Comparison of ENCODE assay signal across 26 mouse cellular contexts in genomic region chr12:28597699-28598098, GRCm38 (mm10). TPM values are rescaled to one million over a fixed set of nuclear protein-coding genes. Genes with fewer than 3 reads are reported as not detected.
DNase-seq lines count a peak whose midpoint lies in the region; ATAC-seq and TF ChIP-seq lines count a peak whose summit lies in the region.
"Had no signal": no experiment of that assay in that cellular context is flagged by ENCODE, and none has a peak within 500 bp of the region (broad histone marks: within the 10 kb centered on the region; RNA-seq: fewer than 3 reads in every experiment).

No protein-coding gene starts in this region.

- peak; percentile 29 for DNase-seq in adrenal gland, postnatal 14 days
- no peak for DNase-seq in adrenal gland, postnatal 4 days (ENCODE audit: low spot score in 2 of 2)
- DNase-seq in lung, postnatal 10 days: peak; percentile 21
- no peak for DNase-seq in lung, postnatal 4 days
- DNase-seq in G1E (ENCODE audit: low spot score) (no peak), MEL (ENCODE audit: low read depth, low spot score) (peak; percentile 85)
- DNase-seq in kidney, adult 11 months: no peak
- DNase-seq: adrenal gland, postnatal 25 days; cerebellum, adult 11-12 months; cerebellum, adult 2 months; cerebellum, adult 9-10 months; cerebellum, postnatal 10 days; cerebellum, postnatal 25 days; forebrain, postnatal 0 days had no signal

- H3K4me3 ChIP-seq in G1E (ENCODE audit: low read depth, low read length) (no peak overlapping the region), MEL (ENCODE audit: control insufficient read depth in 1 of 2, insufficient read depth in 1 of 2, low read depth in 2 of 2, low read length in 2 of 2) (peak overlapping the region; percentile 41 to 53)
- H3K4me3 ChIP-seq in hindbrain, embryonic 13.5 days: no peak overlapping the region
- H3K4me3 ChIP-seq: embryonic facial prominence, embryonic 10.5 days; embryonic facial prominence, embryonic 12.5 days; forebrain, embryonic 13.5 days; forebrain, embryonic 15.5 days had no signal

- H3K79me2 ChIP-seq in MEL (ENCODE audit: control insufficient read depth, insufficient read depth, low read length, poor library complexity): no peaks in the 10 kb centered on the region

- TF ChIP-seq CTCF in G1E (IDR thresholded peaks at IDR 0.05; ENCODE audit: low read depth, low read length) (no peak), MEL (IDR thresholded peaks at IDR 0.05 in 2 of 3, conservative IDR thresholded peaks at IDR 0.05 in 1 of 3; ENCODE audit: control insufficient read depth in 1 of 3, insufficient read depth in 1 of 3, low read depth in 2 of 3, low read length in 3 of 3, poor library complexity in 1 of 3, severe bottlenecking in 1 of 3) (no peak)

- TF ChIP-seq POLR2A in MEL (IDR thresholded peaks at IDR 0.05; ENCODE audit: control insufficient read depth in 1 of 2, insufficient read depth in 1 of 2, low read depth in 1 of 2, low read length in 2 of 2, poor library complexity in 1 of 2): peak in 1 of 2 experiments; percentile 32; a peak in 1 of 4 replicates

- no peaks in the 10 kb centered on the region; the same call in 1 of the 2 replicates for H3K4me1 ChIP-seq in G1E (ENCODE audit: insufficient read depth, low read depth, low read length)
- H3K4me1 ChIP-seq in MEL (ENCODE audit: control insufficient read depth in 1 of 2, insufficient read depth in 2 of 2, low read length in 2 of 2): peaks cover 18 to 36% of the 10 kb centered on the region in 2 experiments
- peaks cover 23% of the 10 kb centered on the region for H3K4me1 ChIP-seq in hindbrain, embryonic 13.5 days (replicated peaks)

- peak overlapping the region; percentile 93 for H3K27ac ChIP-seq in MEL (ENCODE audit: control insufficient read depth, low read depth, low read length)
- H3K27ac ChIP-seq in hindbrain, embryonic 13.5 days: no peak overlapping the region
- H3K27ac ChIP-seq: embryonic facial prominence, embryonic 10.5 days; embryonic facial prominence, embryonic 12.5 days; forebrain, embryonic 13.5 days; forebrain, embryonic 15.5 days had no signal

- no peak for TF ChIP-seq RAD21 in MEL (IDR thresholded peaks at IDR 0.05; ENCODE audit: low read depth, low read length)

- H3K9ac ChIP-seq in MEL (ENCODE audit: control insufficient read depth, low read depth, low read length, poor library complexity, severe bottlenecking): peak overlapping the region; percentile 61
- no peak overlapping the region for H3K9ac ChIP-seq in hindbrain, embryonic 13.5 days
- H3K9ac ChIP-seq: embryonic facial prominence, embryonic 12.5 days; forebrain, embryonic 13.5 days; forebrain, embryonic 15.5 days; forebrain, postnatal 0 days had no signal

- H3K27me3 ChIP-seq in G1E (ENCODE audit: insufficient read depth, low read length): peaks cover 3% of the 10 kb centered on the region; the same call in 1 of the 2 replicates
- no peaks in the 10 kb centered on the region for H3K27me3 ChIP-seq in MEL (ENCODE audit: control insufficient read depth in 1 of 2, insufficient read depth in 2 of 2, low read length in 2 of 2)
- H3K27me3 ChIP-seq in hindbrain, embryonic 13.5 days: no peaks in the 10 kb centered on the region
- H3K27me3 ChIP-seq: embryonic facial prominence, embryonic 12.5 days; forebrain, embryonic 13.5 days; forebrain, embryonic 15.5 days had no signal

- H3K36me3 ChIP-seq in G1E (replicated peaks): no peaks in the 10 kb centered on the region
- H3K36me3 ChIP-seq in MEL (ENCODE audit: control insufficient read depth in 1 of 2, insufficient read depth in 2 of 2, low read length in 2 of 2): peaks cover 0 to 15% of the 10 kb centered on the region in 2 experiments; a peak in 2 of 4 replicates
- H3K36me3 ChIP-seq in hindbrain, embryonic 13.5 days: no peaks in the 10 kb centered on the region
- H3K36me3 ChIP-seq: embryonic facial prominence, embryonic 10.5 days; embryonic facial prominence, embryonic 12.5 days; forebrain, embryonic 15.5 days had no signal

- no peaks in the 10 kb centered on the region for H3K9me3 ChIP-seq in G1E (replicated peaks)
- no peaks in the 10 kb centered on the region for H3K9me3 ChIP-seq in MEL (replicated peaks; ENCODE audit: insufficient read depth, low read length)
- no peaks in the 10 kb centered on the region for H3K9me3 ChIP-seq in hindbrain, embryonic 13.5 days
- H3K9me3 ChIP-seq: embryonic facial prominence, embryonic 10.5 days; embryonic facial prominence, embryonic 12.5 days; forebrain, embryonic 13.5 days; forebrain, embryonic 15.5 days had no signal

- peak; percentile 18; the same call in 1 of the 2 replicates for ATAC-seq in G1E (ENCODE audit: extremely low read depth, insufficient number of reproducible peaks, low FRiP score, poor library complexity, severe bottlenecking)
- no peak for ATAC-seq in hindbrain, embryonic 13.5 days (ENCODE audit: low FRiP score)
- ATAC-seq: activated CD4-positive, CD25-positive, alpha-beta regulatory T cell, adult 4 months; forebrain, embryonic 13.5 days; forebrain, embryonic 15.5 days; forebrain, postnatal 0 days; Patski had no signal

- peak; percentile 94 to 97 for TF ChIP-seq EP300 in MEL (IDR thresholded peaks at IDR 0.05; ENCODE audit: low read depth in 1 of 2, low read length in 2 of 2)

- 81% methylated on average over 9 of the region's 9 CpGs for WGBS in hindbrain, embryonic 13.5 days

- H3K4me2 ChIP-seq in hindbrain, embryonic 13.5 days: no peak overlapping the region
- H3K4me2 ChIP-seq: embryonic facial prominence, embryonic 12.5 days; forebrain, embryonic 13.5 days; forebrain, embryonic 15.5 days had no signal

TF ChIP-seq in MEL, 35 proteins besides CTCF, POLR2A, EP300 and RAD21 (continues in another document):
- peak; percentile 17 for TF ChIP-seq SMC3 (IDR thresholded peaks at IDR 0.05; ENCODE audit: low read depth, low read length)
- TF ChIP-seq RCOR1 (IDR thresholded peaks at IDR 0.05; ENCODE audit: low read depth, low read length): peak; percentile 77
- TF ChIP-seq USF2 (IDR thresholded peaks at IDR 0.05; ENCODE audit: borderline replicate concordance in 1 of 2, insufficient read depth in 1 of 2, low read depth in 1 of 2, low read length in 2 of 2): no peak
- peak; percentile 67; the same call in 1 of the 2 replicates for TF ChIP-seq BHLHE40 (IDR thresholded peaks at IDR 0.05; ENCODE audit: borderline replicate concordance, low read depth, low read length)
- TF ChIP-seq E2F4 (IDR thresholded peaks at IDR 0.05; ENCODE audit: borderline replicate concordance, low read depth, low read length): no peak
- 0 out of 2 replicates have a peak, but pooled peaks have one; percentile 32 for TF ChIP-seq ZNF384 (IDR thresholded peaks at IDR 0.05; ENCODE audit: low read depth, low read length)
- TF ChIP-seq ZMIZ1 (IDR thresholded peaks at IDR 0.05; ENCODE audit: low read depth, low read length): peak; percentile 57; the same call in 1 of the 2 replicates
- TF ChIP-seq ZKSCAN1 (IDR thresholded peaks at IDR 0.05; ENCODE audit: low read depth, low read length): no peak

RNA-seq across cellular contexts. Expression of gene Allc, which starts 15.4 kb away (rescaled TPM):
- not detected in 2 replicates for total RNA-seq in adrenal gland, postnatal 14 days (2021)
- not detected for total RNA-seq in adrenal gland, postnatal 4 days (2021)
- total RNA-seq in G1E (2014; fragmentation: Nextera tagmentation) (not detected in 2 replicates), G1E (2017) (0.05 and 0.17 TPM in 2 replicates), MEL (2012; rRNA removed) (0.42 and 0.85 TPM in 2 replicates)
- polyA plus RNA-seq in G1E (2012) (not detected in 2 replicates), MEL (2012; ENCODE audit: insufficient read depth in 1 of 2, insufficient read length in 2 of 2, low read depth in 1 of 2, low replicate concordance in 2 of 2, missing spikeins in 1 of 2) (1 to 10 TPM in 1 of 2 experiments, not detected in 1; 2.2 TPM)
- 0.27 TPM in 1 of 2 replicates, not detected in the other for polyA plus RNA-seq in hindbrain, embryonic 13.5 days (2015; fragmentation: Nextera tagmentation; extraction: Ambion mirVana)
- total RNA-seq: adrenal gland, adult 18-20 months; adrenal gland, postnatal 25 days; ES-E14 had no signal
- polyA plus RNA-seq: activated CD4-positive, CD25-positive, alpha-beta regulatory T cell, adult 4 months; C2C12; cerebellum, adult 2 months; embryonic facial prominence, embryonic 10.5 days; embryonic facial prominence, embryonic 12.5 days; embryonic facial prominence, embryonic 14.5 days; forebrain, embryonic 11.5 days; forebrain, embryonic 13.5 days; Patski had no signal

RNA-seq across cellular contexts. Expression of gene Colec11, which starts 25.5 kb away (rescaled TPM):
- total RNA-seq in adrenal gland, postnatal 14 days (2021): 2.3 and 7.7 TPM in 2 replicates
- total RNA-seq in adrenal gland, postnatal 4 days (2021): 1 to 10 TPM; 4.8 to 9.4 TPM
- not detected in 2 replicates for total RNA-seq in G1E (2014; fragmentation: Nextera tagmentation)
- 0.22 and 0.46 TPM in 2 replicates for total RNA-seq in G1E (2017)
- not detected in 2 replicates for polyA plus RNA-seq in G1E (2012)
- 0.23 and 0.54 TPM in 2 replicates for total RNA-seq in MEL (2012; rRNA removed)
- polyA plus RNA-seq in MEL (2012; ENCODE audit: insufficient read depth in 1 of 2, insufficient read length in 2 of 2, low read depth in 1 of 2, low replicate concordance in 2 of 2, missing spikeins in 1 of 2): under 1 TPM in 1 of 2 experiments, not detected in 1; 0.74 TPM
- polyA plus RNA-seq in hindbrain, embryonic 13.5 days (2015; fragmentation: Nextera tagmentation; extraction: Ambion mirVana): 1.1 and 1.5 TPM in 2 replicates
- polyA plus RNA-seq: C2C12; forebrain, embryonic 11.5 days had no signal

RNA-seq across cellular contexts. Expression of gene Rps7, which starts 38.1 kb away (rescaled TPM):
- total RNA-seq in adrenal gland, postnatal 14 days (2021): 309 and 416 TPM in 2 replicates
- total RNA-seq in adrenal gland, postnatal 4 days (2021): 100 to 1,000 TPM; 657 to 756 TPM
- total RNA-seq in G1E (2014; fragmentation: Nextera tagmentation) (1,147 and 1,296 TPM in 2 replicates), G1E (2017) (3,809 and 4,399 TPM in 2 replicates), MEL (2012; rRNA removed) (2,384 and 2,439 TPM in 2 replicates)
- polyA plus RNA-seq in G1E (2012) (365 and 446 TPM in 2 replicates), MEL (2012; ENCODE audit: insufficient read depth in 1 of 2, insufficient read length in 2 of 2, low read depth in 1 of 2, low replicate concordance in 2 of 2, missing spikeins in 1 of 2) (100 to 1,000 TPM; 300 to 476 TPM)
- polyA plus RNA-seq in hindbrain, embryonic 13.5 days (2015; fragmentation: Nextera tagmentation; extraction: Ambion mirVana): 522 and 548 TPM in 2 replicates

RNA-seq across cellular contexts. Expression of gene Dcdc2c, which starts 45.5 kb away (rescaled TPM):
- 0.22 and 0.26 TPM in 2 replicates for total RNA-seq in adrenal gland, postnatal 14 days (2021)
- under 1 TPM; 0.37 to 0.42 TPM for total RNA-seq in adrenal gland, postnatal 4 days (2021)
- total RNA-seq in G1E (2014; fragmentation: Nextera tagmentation) (not detected in 2 replicates), G1E (2017) (0.16 and 0.52 TPM in 2 replicates), MEL (2012; rRNA removed) (not detected in 2 replicates)
- polyA plus RNA-seq in G1E (2012) (not detected in 2 replicates), MEL (2012; ENCODE audit: insufficient read depth in 1 of 2, insufficient read length in 2 of 2, low read depth in 1 of 2, low replicate concordance in 2 of 2, missing spikeins in 1 of 2) (under 1 TPM in 1 of 2 experiments, not detected in 1; 0.06 TPM)
- polyA plus RNA-seq in hindbrain, embryonic 13.5 days (2015; fragmentation: Nextera tagmentation; extraction: Ambion mirVana): 0.30 TPM in 1 of 2 replicates, not detected in the other
- total RNA-seq: forebrain, postnatal 0 days had no signal
- polyA plus RNA-seq: activated CD4-positive, CD25-positive, alpha-beta regulatory T cell, adult 4 months; C2C12; cerebellum, adult 2 months; forebrain, embryonic 13.5 days; forebrain, postnatal 0 days had no signal

RNA-seq across cellular contexts. Expression of gene Rnaseh1, which starts 51.7 kb away (rescaled TPM):
- 11.8 and 16.9 TPM in 2 replicates for total RNA-seq in adrenal gland, postnatal 14 days (2021)
- 10 to 100 TPM; 17.4 to 19.1 TPM for total RNA-seq in adrenal gland, postnatal 4 days (2021)
- 11.2 and 17.6 TPM in 2 replicates for total RNA-seq in G1E (2014; fragmentation: Nextera tagmentation)
- total RNA-seq in G1E (2017): 24.5 and 27.2 TPM in 2 replicates
- polyA plus RNA-seq in G1E (2012): 14.9 and 17.8 TPM in 2 replicates
- total RNA-seq in MEL (2012; rRNA removed): 39.0 and 47.9 TPM in 2 replicates
- 10 to 100 TPM in 1 of 2 experiments, not detected in 1; 36.5 TPM for polyA plus RNA-seq in MEL (2012; ENCODE audit: insufficient read depth in 1 of 2, insufficient read length in 2 of 2, low read depth in 1 of 2, low replicate concordance in 2 of 2, missing spikeins in 1 of 2)
- polyA plus RNA-seq in hindbrain, embryonic 13.5 days (2015; fragmentation: Nextera tagmentation; extraction: Ambion mirVana): 22.5 and 27.1 TPM in 2 replicates

Comparison
In these comparisons a context has a peak if more than half of its experiments do, and no peak if none do; other contexts are left out.
1. DNase-seq: peak in adrenal gland, postnatal 14 days (single experiment), lung, postnatal 10 days (single experiment) and MEL (single experiment); none in adrenal gland, postnatal 4 days (0 of 2), lung, postnatal 4 days (0 of 2), G1E (single experiment) and kidney, adult 11 months (single experiment).
2. H3K4me3 ChIP-seq: peak in MEL (2 of 2); none in G1E (single experiment) and hindbrain, embryonic 13.5 days (single experiment).